Mouse (Mus musculus) embryonic fibroblast, embryonic 13.5 days (primary cell): ENCODE measurements around the gene Tasp1. TPM values are rescaled to one million over a fixed set of nuclear protein-coding genes. Genes with fewer than 3 reads are reported as not detected.

Experiments
- H3K27ac ChIP-seq: 2 replicates; pipeline ENCODE4 v1.5.1; 2012; ENCODE audit warnings: low read length, control low read depth, inconsistent platforms; ENCODE audit not compliant: insufficient read depth
- H3K4me1 ChIP-seq: 2 replicates; pipeline ENCODE4 v1.6.1; 2011; ENCODE audit warnings: low read length; ENCODE audit not compliant: control insufficient read depth, insufficient read depth
- H3K4me3 ChIP-seq: 2 replicates; pipeline ENCODE4 v1.5.1; 2011; ENCODE audit warnings: mild to moderate bottlenecking, control low read depth, low read length; ENCODE audit not compliant: insufficient read depth
- CTCF ChIP-seq: IDR thresholded peaks from 2 replicates; pipeline ENCODE4 v1.5.1; 2011; ENCODE audit warnings: mild to moderate bottlenecking, control low read depth, low read length, moderate library complexity, borderline replicate concordance; ENCODE audit not compliant: insufficient read depth
- POLR2A ChIP-seq: IDR thresholded peaks from 2 replicates; pipeline ENCODE4 v1.6.1; 2011; ENCODE audit warnings: low read depth, mild to moderate bottlenecking, control low read depth, low read length, moderate library complexity
- polyA plus RNA-seq: library from polyadenylated mRNA; stranded (reverse); fragments of >200 nt; gene quantifications from 2 replicates; pipeline ENCODE4 v1.2.4, GENCODE M21; 2011; ENCODE audit warnings: low read depth; ENCODE audit not compliant: missing spikeins, insufficient read length

Gene Tasp1
- polyA plus RNA-seq, 1 experiment: 14.5 TPM

DNA sequence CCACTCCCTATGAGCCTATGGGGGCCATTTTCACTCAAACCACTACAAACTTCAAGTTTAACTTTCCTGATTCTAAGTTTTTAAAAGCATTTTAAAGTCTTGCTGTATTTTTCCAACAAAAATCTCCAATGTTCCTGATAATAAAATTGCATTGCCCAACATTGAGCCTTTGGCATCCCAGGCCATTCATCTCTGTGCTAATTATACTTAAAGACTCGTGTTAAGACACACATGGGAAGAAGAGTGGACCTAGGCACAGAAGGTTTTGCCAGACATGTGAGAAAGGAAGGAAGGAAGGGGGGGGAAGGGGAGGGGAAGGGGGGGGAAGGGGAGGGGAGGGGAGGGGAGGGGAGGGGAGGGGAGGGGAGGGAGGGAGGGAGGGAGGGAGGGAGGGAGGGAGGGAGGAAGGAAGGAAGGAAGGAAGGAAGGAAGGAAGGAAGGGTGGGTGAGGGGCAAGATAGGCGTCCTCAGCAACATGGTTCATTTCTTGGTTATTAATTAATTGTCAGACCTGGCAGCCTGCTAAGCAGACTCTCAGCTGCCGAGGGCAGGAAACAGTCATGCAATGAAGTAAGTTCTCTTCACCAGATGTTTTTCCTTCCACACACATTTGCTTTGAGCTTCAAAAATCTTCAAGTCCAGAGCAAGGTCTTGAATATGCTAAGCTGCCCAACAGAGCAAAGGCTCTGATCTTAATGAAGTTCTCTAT lies 207.0 kb downstream of the Tasp1 start:
- no peak overlapping the region for H3K4me3 ChIP-seq
- no peaks in the 10 kb centered on the region for H3K4me1 ChIP-seq
- TF ChIP-seq CTCF (no peak), POLR2A (no peak)
- no peak overlapping the region for H3K27ac ChIP-seq

DNA sequence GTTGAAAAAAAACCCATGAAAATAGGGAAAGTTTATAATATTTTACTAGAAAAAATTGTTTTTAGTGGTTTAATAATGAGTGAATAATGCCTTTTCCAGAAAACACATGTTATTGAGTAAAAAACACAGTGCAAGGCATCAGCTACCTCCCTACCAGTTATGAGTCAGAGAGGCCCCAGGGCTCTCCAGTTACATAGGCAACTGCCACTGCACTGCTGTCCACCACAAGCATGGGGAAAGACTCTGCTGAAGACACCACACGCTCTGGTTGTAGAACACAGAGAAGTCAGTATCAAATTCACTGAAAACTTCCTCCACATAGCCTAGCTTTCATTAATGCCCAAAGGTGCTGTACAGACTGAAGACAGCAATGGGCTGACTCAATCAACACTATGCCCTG lies 217.0 kb downstream of the Tasp1 start:
- TF ChIP-seq POLR2A (no peak), CTCF (no peak)
- H3K4me3 ChIP-seq: no peak overlapping the region
- no peak overlapping the region for H3K27ac ChIP-seq
- H3K4me1 ChIP-seq: peaks cover 4% of the 10 kb centered on the region; the same call in 1 of the 2 replicates

DNA sequence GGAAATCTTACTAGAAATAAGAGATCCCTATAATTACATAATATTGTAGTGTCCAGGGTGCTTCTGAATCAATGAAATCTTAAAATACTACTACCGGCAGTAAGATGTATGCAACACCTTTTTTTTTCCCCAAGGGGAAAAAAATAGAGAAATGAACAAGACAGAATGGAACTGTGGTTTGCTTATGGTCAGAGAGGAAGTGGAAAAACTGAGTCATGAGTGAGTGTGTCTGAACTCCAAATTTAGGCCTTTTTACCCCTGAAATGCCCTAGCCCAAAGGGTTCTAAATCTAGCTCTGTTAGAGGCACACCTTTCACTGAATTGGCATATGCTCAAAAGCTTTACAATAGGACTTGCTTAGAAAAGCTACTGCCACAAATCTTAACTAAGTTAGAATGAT lies 225.2 kb downstream of the Tasp1 start:
- peak overlapping the region; percentile 52; the same call in 1 of the 2 replicates for H3K27ac ChIP-seq
- H3K4me3 ChIP-seq: no peak overlapping the region
- H3K4me1 ChIP-seq: 0 out of 2 replicates have a peak, but pooled peaks cover 2% of the 10 kb centered on the region
- TF ChIP-seq POLR2A: no peak
- TF ChIP-seq CTCF: no peak

DNA sequence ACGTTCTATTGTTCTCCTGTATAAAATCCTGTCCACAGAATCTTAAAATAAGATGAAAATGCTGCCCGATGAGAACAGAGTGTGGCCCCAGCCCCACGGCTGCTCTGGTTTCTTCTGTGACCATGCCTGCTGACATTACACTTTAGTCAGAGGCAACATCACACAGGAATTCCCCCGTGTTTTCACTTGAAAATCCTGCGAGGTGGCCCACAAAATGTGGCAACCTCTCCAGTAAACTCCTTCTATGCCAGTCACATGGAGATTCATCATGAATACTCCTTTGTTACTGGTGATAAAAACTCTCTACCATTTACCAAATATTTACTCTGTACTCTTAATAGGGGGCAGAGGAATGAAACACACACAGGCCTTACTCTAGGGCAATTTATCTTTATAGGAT lies 225.7 kb downstream of the Tasp1 start:
- Histone ChIP-seq H3K4me3 (no peak overlapping the region), H3K4me1 (0 out of 2 replicates have a peak, but pooled peaks cover 2% of the 10 kb centered on the region), H3K27ac (peak overlapping the region; percentile 40; the same call in 1 of the 2 replicates)
- TF ChIP-seq POLR2A (no peak), CTCF (no peak)

DNA sequence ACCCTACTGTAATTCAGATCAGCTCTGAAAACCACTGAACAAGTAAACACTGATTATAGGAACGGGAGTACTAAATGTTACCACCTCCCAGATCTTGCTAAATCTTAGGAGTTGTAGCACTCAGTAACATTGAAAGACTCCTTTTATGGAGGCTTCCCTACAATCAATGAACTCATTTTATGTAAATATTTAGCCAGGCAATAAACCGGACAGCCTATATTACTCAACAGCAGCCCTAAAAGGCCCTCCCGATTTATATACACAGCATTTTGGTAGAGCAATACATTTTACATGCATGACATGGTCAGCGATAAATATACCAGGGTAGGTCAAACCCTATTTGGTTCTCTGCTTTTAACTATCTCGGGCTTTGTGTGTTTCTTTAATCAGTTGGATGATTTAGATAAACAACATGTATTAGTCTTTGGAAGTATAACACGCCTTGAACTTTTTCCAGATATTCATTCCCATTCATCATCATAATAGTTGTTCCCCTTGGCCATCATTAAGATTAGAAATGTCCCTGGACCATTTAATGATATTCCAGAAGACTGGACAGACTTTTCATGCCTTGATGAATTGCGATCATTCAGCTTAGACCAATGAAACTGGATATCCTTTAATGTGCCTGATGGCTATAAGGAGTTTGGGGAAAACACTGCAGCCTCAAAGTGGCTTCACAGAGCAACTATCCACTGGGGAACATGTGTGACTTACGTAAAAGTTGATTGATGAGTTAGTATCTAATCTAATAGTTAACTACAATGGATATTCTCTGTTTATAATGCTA lies 244.8 kb downstream of the Tasp1 start:
- Histone ChIP-seq H3K27ac (no peak overlapping the region), H3K4me3 (no peak overlapping the region), H3K4me1 (no peaks in the 10 kb centered on the region)
- TF ChIP-seq POLR2A (no peak), CTCF (no peak)

DNA sequence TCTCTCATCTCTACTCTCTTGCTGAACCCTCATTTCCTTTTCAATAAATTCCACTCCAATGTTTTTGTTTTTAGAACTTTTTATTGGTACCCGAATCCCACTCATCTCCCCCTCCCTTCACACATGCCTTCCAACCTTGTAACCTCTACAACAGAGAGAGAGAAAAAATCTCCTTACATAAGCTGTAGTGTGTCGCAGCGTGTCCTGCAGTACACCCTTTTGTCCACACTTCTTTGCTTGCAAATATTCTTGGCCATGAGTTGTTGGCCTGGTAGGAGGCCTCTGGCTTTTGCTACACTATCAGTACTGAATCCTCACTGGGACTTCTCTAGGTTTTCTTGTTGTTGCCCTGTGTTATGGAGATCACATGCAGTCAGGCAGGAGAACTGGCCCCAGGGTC lies 249.3 kb downstream of the Tasp1 start:
- Histone ChIP-seq H3K4me3 (no peak overlapping the region), H3K27ac (no peak overlapping the region), H3K4me1 (no peaks in the 10 kb centered on the region)
- TF ChIP-seq POLR2A (no peak), CTCF (no peak)

DNA sequence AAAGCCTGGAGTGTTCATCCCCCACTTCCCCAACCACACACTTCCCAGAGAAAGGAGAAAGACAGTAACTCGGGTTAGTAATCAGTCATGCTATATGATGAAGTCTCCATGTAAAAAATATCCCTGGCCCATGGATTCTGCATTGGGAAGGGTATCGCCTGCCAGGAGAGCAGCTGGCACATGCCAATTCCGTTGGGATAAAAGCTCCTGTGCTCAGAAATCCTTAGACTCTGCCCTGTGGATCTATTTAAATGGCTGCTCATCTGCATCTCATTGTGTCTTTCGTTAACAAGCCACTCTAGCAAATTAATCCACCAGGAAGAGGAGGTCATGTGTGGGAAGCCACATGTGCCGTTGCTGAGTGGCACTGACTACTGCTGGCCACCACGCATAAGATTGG lies 258.7 kb downstream of the Tasp1 start:
- Histone ChIP-seq H3K4me3 (no peak overlapping the region), H3K4me1 (no peaks in the 10 kb centered on the region), H3K27ac (no peak overlapping the region)
- TF ChIP-seq CTCF (no peak), POLR2A (no peak)

DNA sequence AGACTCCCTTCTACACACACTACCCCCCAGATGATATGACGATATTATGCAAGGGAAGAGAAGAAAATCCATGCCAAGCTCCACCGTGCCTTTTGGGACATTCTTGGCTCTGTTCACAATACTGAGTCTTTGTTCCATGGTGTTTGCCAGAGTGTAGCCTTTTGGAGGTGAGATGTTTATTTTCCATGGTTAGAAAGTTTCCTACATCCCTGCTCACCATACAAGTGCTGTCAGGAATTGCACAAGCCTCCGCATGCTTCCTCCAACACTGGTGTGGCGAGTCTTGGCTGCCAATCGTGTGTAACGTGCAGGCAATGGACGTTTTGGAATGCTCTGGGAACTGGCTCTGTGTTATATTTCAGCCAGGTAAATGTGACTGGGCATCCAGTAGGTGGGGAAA lies 262.6 kb downstream of the Tasp1 start:
- TF ChIP-seq CTCF (no peak), POLR2A (no peak)
- Histone ChIP-seq H3K27ac (no peak overlapping the region), H3K4me3 (no peak overlapping the region), H3K4me1 (no peaks in the 10 kb centered on the region)

DNA sequence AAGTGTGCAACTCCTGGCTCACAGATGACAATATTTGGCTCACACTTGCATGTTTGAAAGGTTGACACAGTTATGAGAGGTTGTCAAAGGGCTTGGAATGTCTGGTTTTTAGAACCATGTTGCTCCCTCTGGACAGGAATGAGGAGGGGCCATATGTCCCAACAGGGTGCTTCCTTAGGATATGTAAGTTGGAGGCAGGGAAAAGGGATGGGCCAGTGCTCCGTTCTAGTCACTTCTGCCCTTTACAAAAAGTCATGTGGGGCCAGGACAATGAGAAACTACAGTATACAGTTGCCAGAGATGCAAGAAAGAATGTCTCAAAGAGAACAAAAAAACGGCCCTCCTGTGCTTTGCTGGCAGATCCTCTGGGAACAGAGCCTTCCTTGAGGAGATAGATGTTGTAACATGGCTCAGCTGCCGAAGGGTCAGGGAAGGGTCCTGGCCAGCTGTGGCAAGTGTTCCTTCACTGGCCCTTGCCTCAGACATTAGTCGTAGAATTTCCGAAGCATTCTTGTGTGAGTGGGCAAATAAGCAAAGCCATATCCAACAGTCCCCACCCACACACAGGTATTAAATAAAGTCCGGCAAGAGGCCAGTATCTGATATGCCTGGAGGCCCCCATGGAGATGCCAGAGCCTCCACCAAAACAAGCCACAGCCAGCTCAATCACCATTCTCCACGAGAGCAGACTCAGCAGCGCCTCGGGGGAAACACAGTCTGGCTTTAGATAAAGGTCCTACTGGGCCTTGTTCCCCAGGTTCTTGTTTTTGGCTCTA lies 274.1 kb downstream of the Tasp1 start:
- H3K27ac ChIP-seq: no peak overlapping the region; the same call in 1 of the 2 replicates

DNA sequence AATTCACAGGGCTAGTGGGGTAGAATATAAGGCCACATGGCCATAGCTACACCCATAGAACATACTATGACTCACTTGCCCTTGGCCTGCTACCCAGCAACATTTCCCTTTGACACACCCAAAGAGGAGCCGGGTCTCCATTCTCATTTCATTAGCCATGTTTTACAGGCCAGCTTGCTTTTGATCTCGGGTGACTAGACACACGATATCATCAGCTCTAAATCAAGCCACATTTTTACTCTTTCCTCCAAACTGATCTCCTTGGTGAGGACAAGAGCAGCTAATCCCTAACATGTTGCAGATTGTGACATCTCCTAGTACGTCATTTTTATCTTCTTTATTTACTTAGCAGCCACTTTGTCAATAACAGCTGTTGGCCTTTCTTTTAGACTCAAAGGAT lies 277.9 kb downstream of the Tasp1 start:
- TF ChIP-seq CTCF (no peak), POLR2A (no peak)
- Histone ChIP-seq H3K27ac (no peak overlapping the region), H3K4me3 (no peak overlapping the region), H3K4me1 (peaks cover 2% of the 10 kb centered on the region; the same call in 1 of the 2 replicates)

More for the DNA sequence above, 274.1 kb downstream of the Tasp1 start:
- TF ChIP-seq CTCF (no peak), POLR2A (no peak)
- Histone ChIP-seq H3K4me3 (no peak overlapping the region), H3K4me1 (peaks cover 2% of the 10 kb centered on the region; the same call in 1 of the 2 replicates)
